Mouse (Mus musculus): ENCODE measurements around the gene 6430628N08Rik. TPM values are rescaled to one million over a fixed set of nuclear protein-coding genes. Genes with fewer than 3 reads are reported as not detected.

6430628N08Rik gene
- not detected in 2 replicates for polyA plus RNA-seq (2012; rRNA removed)

DNA sequence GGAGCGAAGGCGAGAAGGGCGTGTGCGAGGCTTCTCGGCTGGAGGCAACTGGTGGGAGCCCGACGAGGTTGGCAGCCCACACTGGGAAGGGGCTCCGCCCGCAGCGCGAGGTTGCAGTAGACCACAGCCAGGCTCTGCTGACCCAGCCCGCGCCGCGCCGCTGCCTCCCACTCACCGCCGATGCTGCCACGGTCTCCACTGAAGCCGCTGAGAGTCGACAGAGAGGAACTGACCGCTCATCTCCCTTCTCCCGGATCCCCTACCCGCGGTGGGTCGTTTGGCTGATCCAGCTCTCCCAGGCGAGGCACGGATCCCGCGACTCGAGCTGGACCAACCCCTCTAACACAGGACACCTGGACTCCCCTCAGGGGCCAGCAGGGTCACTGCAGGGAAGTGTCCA is at the start of gene 6430628N08Rik:
Gene 6430628N08Rik (plus strand): TSS at position 113 of the 400 bp plus-strand sequence.
- no peak within 1 kb of the TSS for H3K27ac ChIP-seq (ENCODE audit: insufficient read depth, low read length)
- H3K4me3 ChIP-seq (ENCODE audit: insufficient read depth, low read length) = no peak within 1 kb of the TSS
- peaks cover 2% of the 10 kb centered on the region; the same call in 1 of the 2 replicates for H3K4me1 ChIP-seq (ENCODE audit: control insufficient read depth, insufficient read depth, low read length)
- TF ChIP-seq POLR2A (IDR thresholded peaks at IDR 0.05; ENCODE audit: extremely low read depth, insufficient read depth, low read length) (no peak), CTCF (IDR thresholded peaks at IDR 0.05; ENCODE audit: extremely low read depth, insufficient read depth, low read length) (no peak)

DNA sequence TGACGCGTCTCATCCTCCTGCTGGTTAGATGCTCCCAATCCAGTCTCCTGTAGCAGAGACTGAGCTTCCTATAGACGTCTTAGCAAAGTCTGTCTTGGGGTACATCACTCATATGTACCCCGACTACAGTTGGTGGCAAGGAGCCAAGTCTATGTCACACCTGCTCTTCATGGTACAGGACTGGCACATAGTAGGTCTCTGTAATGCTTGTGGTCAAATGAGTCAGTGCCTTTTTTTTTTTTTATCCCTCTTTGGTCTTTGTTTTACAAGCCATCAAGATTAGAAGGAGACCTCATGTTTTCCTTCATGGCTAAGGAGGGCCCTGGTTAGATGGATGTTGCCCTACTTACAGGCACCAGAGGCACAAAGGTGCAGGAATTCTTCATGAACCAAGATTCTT is 49.6 kb upstream of the 6430628N08Rik start:
- Histone ChIP-seq H3K27ac (ENCODE audit: insufficient read depth, low read length) (no peak overlapping the region), H3K4me1 (ENCODE audit: control insufficient read depth, insufficient read depth, low read length) (no peaks in the 10 kb centered on the region), H3K4me3 (ENCODE audit: insufficient read depth, low read length) (no peak overlapping the region)
- no peak for TF ChIP-seq POLR2A (IDR thresholded peaks at IDR 0.05; ENCODE audit: extremely low read depth, insufficient read depth, low read length)
- TF ChIP-seq CTCF (IDR thresholded peaks at IDR 0.05; ENCODE audit: extremely low read depth, insufficient read depth, low read length) = no peak

DNA sequence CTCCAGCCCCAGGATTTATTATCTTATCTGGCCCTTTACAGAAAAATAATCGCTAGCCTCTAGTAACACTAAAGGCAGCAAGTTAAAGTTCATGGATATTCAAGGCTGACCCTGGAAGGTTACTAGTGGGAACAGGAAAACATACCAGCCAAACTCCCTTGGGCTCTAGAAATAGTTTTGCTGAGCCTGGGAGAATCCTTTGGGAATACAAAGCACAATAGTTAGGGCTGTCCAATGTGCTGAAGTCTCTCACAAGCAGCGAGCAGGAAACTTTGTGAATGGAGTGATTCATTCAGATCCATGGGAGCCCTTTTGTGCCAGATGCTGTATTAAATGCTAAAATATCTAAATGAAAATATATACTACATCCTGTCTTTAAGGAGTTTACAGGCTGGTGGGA is 43.8 kb upstream of the 6430628N08Rik start:
- TF ChIP-seq POLR2A (IDR thresholded peaks at IDR 0.05; ENCODE audit: extremely low read depth, insufficient read depth, low read length) = no peak
- no peak for TF ChIP-seq CTCF (IDR thresholded peaks at IDR 0.05; ENCODE audit: extremely low read depth, insufficient read depth, low read length)
- peaks cover 6% of the 10 kb centered on the region for H3K4me1 ChIP-seq (ENCODE audit: control insufficient read depth, insufficient read depth, low read length)
- H3K27ac ChIP-seq (ENCODE audit: insufficient read depth, low read length) = 0 out of 2 replicates have a peak overlapping the region, but pooled peaks have one; percentile 5
- H3K4me3 ChIP-seq (ENCODE audit: insufficient read depth, low read length) = no peak overlapping the region

DNA sequence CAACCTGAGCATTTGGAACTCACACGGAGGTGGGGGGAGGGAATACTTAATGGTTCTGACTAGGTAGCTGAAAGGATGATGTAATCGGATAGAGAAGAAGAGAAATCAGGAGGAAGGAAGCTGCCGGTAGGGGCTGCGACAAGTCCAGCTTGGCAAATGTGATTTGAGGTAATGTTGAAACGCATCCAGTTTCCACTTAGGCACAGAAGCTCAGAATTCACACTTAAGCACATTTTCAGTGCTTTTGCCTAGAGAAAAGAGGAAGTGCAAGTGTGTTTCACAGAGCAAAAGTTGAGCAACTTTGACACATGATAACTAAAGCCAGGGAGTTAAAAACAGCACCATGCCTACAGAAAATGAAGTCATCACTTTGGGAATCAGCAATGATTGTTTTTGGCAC is 43.1 kb upstream of the 6430628N08Rik start:
- TF ChIP-seq CTCF (IDR thresholded peaks at IDR 0.05; ENCODE audit: extremely low read depth, insufficient read depth, low read length) (0 out of 2 replicates have a peak, but pooled peaks have one; percentile 12), POLR2A (IDR thresholded peaks at IDR 0.05; ENCODE audit: extremely low read depth, insufficient read depth, low read length) (no peak)
- peak overlapping the region; percentile 80 for H3K27ac ChIP-seq (ENCODE audit: insufficient read depth, low read length)

DNA sequence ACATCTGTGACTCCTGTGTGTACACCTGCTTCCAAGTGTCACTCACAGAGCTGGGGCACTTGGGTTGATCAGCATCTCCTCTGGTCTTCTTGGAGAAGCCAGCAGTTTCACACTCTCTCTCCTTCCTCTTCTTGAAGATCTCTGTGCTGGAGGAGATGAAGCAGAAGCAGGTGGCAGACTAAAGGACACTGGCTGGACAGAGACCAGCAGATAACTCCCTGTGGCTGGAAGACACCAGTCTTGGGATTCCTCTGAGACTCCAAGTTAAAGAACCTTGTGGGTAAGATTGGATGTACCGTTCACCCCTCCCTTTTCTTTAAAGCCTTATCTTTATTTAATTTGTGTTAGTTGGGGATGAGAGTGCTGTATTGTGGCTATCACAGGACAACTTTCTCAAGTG is 42.4 kb upstream of the 6430628N08Rik start:
- H3K27ac ChIP-seq (ENCODE audit: insufficient read depth, low read length) = 0 out of 2 replicates have a peak overlapping the region, but pooled peaks have one; percentile 80

More for the DNA sequence above, 43.1 kb upstream of the 6430628N08Rik start:
- Histone ChIP-seq H3K4me3 (ENCODE audit: insufficient read depth, low read length) (no peak overlapping the region), H3K4me1 (ENCODE audit: control insufficient read depth, insufficient read depth, low read length) (peaks cover 6% of the 10 kb centered on the region)

DNA sequence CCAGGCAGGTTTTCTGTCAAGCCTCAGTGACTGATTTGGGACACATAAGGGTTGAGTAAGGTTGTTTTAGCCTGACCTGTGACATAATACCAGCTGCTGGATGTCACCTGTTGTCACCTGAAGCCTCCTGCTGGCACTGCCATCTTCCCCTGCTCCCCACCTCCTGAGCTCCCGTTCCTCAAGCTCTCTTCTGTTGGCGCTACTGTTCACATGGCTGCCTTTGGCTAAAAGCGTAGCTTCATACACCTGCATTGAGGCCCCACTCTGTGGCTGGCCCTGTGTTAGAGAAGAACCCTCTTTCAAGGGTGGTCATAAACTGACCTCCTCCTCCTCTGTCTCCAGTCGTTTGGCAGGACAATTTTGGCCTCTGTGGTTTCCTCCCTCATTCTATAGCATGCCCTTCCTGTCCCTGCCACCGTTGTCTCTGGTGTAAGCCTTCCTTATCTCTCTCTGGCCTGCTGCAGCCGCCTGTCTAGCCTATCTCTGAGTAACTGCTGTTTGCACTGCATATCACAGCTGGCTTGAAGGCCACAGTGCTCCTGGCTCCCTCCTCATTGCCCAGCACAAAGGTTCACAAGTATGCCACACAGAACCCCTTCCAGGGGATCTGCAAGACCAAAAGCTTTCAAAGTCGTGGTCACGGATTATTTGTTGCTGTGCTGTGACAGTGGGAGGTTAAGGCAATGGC is 41.3 kb upstream of the 6430628N08Rik start:
- TF ChIP-seq POLR2A (IDR thresholded peaks at IDR 0.05; ENCODE audit: extremely low read depth, insufficient read depth, low read length) (no peak), CTCF (IDR thresholded peaks at IDR 0.05; ENCODE audit: extremely low read depth, insufficient read depth, low read length) (no peak)

More for the DNA sequence above, 42.4 kb upstream of the 6430628N08Rik start:
- H3K4me1 ChIP-seq (ENCODE audit: control insufficient read depth, insufficient read depth, low read length) = peaks cover 6% of the 10 kb centered on the region
- TF ChIP-seq POLR2A (IDR thresholded peaks at IDR 0.05; ENCODE audit: extremely low read depth, insufficient read depth, low read length) (no peak), CTCF (IDR thresholded peaks at IDR 0.05; ENCODE audit: extremely low read depth, insufficient read depth, low read length) (no peak)
- no peak overlapping the region for H3K4me3 ChIP-seq (ENCODE audit: insufficient read depth, low read length)

DNA sequence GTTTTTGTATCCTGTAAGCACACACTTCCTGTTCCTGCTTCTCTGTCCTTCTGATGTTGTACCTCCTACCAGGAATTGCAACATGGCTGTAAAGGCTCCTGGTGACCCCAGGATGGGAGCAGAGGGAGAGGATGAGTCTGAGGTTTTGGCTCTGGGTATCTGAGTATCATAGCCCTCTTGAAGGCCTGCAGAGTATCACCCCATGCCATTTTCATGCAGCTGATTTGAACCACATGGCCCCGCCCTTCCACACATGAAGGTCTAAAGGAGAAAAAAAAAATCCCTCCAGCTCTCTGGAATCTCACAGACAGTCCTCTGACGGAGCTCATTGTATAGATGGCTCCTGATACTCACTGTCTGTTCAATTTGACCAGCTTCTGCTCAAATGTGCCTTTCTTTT is 40.4 kb upstream of the 6430628N08Rik start:
- Histone ChIP-seq H3K4me3 (ENCODE audit: insufficient read depth, low read length) (no peak overlapping the region), H3K27ac (ENCODE audit: insufficient read depth, low read length) (no peak overlapping the region), H3K4me1 (ENCODE audit: control insufficient read depth, insufficient read depth, low read length) (peaks cover 6% of the 10 kb centered on the region)
- TF ChIP-seq CTCF (IDR thresholded peaks at IDR 0.05; ENCODE audit: extremely low read depth, insufficient read depth, low read length) = no peak
- no peak for TF ChIP-seq POLR2A (IDR thresholded peaks at IDR 0.05; ENCODE audit: extremely low read depth, insufficient read depth, low read length)

More for the DNA sequence above, 41.3 kb upstream of the 6430628N08Rik start:
- Histone ChIP-seq H3K27ac (ENCODE audit: insufficient read depth, low read length) (no peak overlapping the region), H3K4me3 (ENCODE audit: insufficient read depth, low read length) (no peak overlapping the region), H3K4me1 (ENCODE audit: control insufficient read depth, insufficient read depth, low read length) (peaks cover 6% of the 10 kb centered on the region)

DNA sequence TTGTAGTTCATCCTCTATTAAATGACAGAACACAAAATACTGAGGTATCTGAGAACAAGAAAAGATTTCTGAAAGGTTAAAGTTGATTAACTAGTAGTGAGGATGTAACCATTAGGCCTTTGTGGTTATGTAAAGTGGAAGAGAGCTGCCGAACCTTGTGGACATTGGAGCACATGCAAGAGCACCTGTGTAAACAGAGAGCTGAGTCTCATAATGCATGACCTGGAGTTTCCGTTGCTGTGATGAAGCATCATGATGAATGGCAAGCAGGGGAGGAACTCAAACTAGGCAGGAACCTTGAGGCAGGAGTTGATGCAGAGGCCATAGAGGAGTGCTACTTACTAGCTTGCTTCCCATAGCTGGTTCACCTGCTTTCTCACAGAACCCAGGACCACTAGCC is 39.8 kb upstream of the 6430628N08Rik start:
- H3K4me1 ChIP-seq (ENCODE audit: control insufficient read depth, insufficient read depth, low read length) = peaks cover 7% of the 10 kb centered on the region
- no peak overlapping the region for H3K27ac ChIP-seq (ENCODE audit: insufficient read depth, low read length)
- TF ChIP-seq POLR2A (IDR thresholded peaks at IDR 0.05; ENCODE audit: extremely low read depth, insufficient read depth, low read length) (no peak), CTCF (IDR thresholded peaks at IDR 0.05; ENCODE audit: extremely low read depth, insufficient read depth, low read length) (no peak)
- no peak overlapping the region for H3K4me3 ChIP-seq (ENCODE audit: insufficient read depth, low read length)

DNA sequence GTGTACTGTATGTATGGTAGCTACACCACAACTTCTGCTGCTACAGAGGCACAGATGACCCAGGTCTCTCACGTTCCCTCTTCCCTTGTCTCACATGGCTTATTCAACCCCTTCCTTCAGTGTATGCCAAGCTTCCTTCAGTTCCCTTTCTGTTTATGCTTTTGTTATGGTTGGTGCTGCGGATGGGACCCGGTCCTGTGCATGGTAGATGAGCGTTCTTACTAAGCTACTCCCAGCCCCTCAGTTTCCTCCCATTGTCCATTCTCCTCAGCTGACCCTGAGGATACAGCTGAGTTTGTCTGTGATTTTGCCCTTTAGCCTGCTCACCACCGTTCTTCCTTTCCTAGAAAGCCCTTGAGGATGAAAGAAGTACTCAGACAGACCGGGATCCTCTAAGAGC is 38.9 kb upstream of the 6430628N08Rik start:
- no peak for TF ChIP-seq CTCF (IDR thresholded peaks at IDR 0.05; ENCODE audit: extremely low read depth, insufficient read depth, low read length)
- no peak for TF ChIP-seq POLR2A (IDR thresholded peaks at IDR 0.05; ENCODE audit: extremely low read depth, insufficient read depth, low read length)
- H3K4me1 ChIP-seq (ENCODE audit: control insufficient read depth, insufficient read depth, low read length) = peaks cover 8% of the 10 kb centered on the region
- H3K27ac ChIP-seq (ENCODE audit: insufficient read depth, low read length) = no peak overlapping the region
- no peak overlapping the region for H3K4me3 ChIP-seq (ENCODE audit: insufficient read depth, low read length)

DNA sequence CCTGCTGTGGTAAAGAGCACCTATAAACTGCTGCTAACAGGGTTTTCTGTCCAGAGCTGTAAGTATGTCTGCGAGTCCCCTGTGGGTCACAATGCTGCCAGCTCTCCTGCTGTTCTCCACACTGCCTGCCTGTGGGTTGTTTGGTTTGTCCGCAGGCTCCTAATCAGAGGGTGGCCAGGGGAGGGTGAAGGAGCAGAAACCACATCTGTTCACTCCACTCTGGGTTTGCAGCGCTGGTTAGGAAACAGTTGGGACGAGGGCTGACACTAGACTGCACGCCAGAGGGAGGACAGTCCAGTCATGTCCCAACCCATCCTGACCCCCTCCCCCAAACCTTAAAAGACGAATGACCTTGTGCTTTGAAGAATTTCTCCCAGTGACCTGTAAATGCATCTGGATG is 35.4 kb upstream of the 6430628N08Rik start:
- Histone ChIP-seq H3K27ac (ENCODE audit: insufficient read depth, low read length) (no peak overlapping the region), H3K4me3 (ENCODE audit: insufficient read depth, low read length) (no peak overlapping the region), H3K4me1 (ENCODE audit: control insufficient read depth, insufficient read depth, low read length) (peaks cover 2% of the 10 kb centered on the region; the same call in 1 of the 2 replicates)
- TF ChIP-seq CTCF (IDR thresholded peaks at IDR 0.05; ENCODE audit: extremely low read depth, insufficient read depth, low read length) (no peak), POLR2A (IDR thresholded peaks at IDR 0.05; ENCODE audit: extremely low read depth, insufficient read depth, low read length) (no peak)

Data from cortical plate, adult 2 months (tissue).